Mouse (Mus musculus) T-helper 1 cell (primary cell): ENCODE data around the gene Cpm.

Source experiments
- in situ Hi-C: fragments of 300-600 bp; cut with MboI, MseI; formaldehyde crosslinking; loops from one replicate; pipeline ENCODE4 v1.15.1; 2025; ENCODE audit warnings: high pct_unique_total_duplicates

The Cpm gene

GRCm38 (mm10) chr10:117620530-117620929 lies 8.8 kb upstream of the Cpm start:
- in situ Hi-C loops: no loop called here

GRCm38 (mm10) chr10:117620934-117621501 lies 8.3 kb upstream of the Cpm start:
- in situ Hi-C loops: no loop called here

GRCm38 (mm10) chr10:117621616-117622533 lies 7.4 kb upstream of the Cpm start:
- in situ Hi-C loops: no loop called here

- in situ Hi-C loops: no loop called here
Observed at GRCm38 (mm10) chr10:117623358-117623757, 5.9 kb upstream of the Cpm start.

- in situ Hi-C loops: no loop called here
Observed at GRCm38 (mm10) chr10:117624222-117624621, 5.1 kb upstream of the Cpm start.

GRCm38 (mm10) chr10:117624655-117625497 lies 4.4 kb upstream of the Cpm start:
- in situ Hi-C loops: no loop called here

GRCm38 (mm10) chr10:117625500-117626296 lies 3.6 kb upstream of the Cpm start:
- in situ Hi-C loops: no loop called here

- in situ Hi-C loops: no loop called here
Observed at GRCm38 (mm10) chr10:117626297-117626613, 3.0 kb upstream of the Cpm start.

- in situ Hi-C loops: no loop called here
Observed at GRCm38 (mm10) chr10:117626840-117627615, 2.3 kb upstream of the Cpm start.

GRCm38 (mm10) chr10:117627616-117627930 lies 1.7 kb upstream of the Cpm start:
- in situ Hi-C loops: no loop called here

GRCm38 (mm10) chr10:117627949-117628348 lies 1.4 kb upstream of the Cpm start:
- in situ Hi-C loops: no loop called here

- in situ Hi-C loops: no loop called here
Observed at GRCm38 (mm10) chr10:117628363-117629168, 734 bp upstream of the Cpm start.

GRCm38 (mm10) chr10:117630176-117630575 lies 876 bp downstream of the Cpm start:
- in situ Hi-C loops: no loop called here

- in situ Hi-C loops: no loop called here
Observed at GRCm38 (mm10) chr10:117630810-117631209, 1.5 kb downstream of the Cpm start.

- in situ Hi-C loops: no loop called here
Observed at GRCm38 (mm10) chr10:117631562-117632259, 2.4 kb downstream of the Cpm start.

- in situ Hi-C loops: no loop called here
Observed at GRCm38 (mm10) chr10:117632394-117632793, 3.1 kb downstream of the Cpm start.

GRCm38 (mm10) chr10:117633564-117634208 lies 4.4 kb downstream of the Cpm start:
- in situ Hi-C loops: no loop called here

GRCm38 (mm10) chr10:117634323-117635030 lies 5.2 kb downstream of the Cpm start:
- in situ Hi-C loops: no loop called here
